Mouse (Mus musculus): ENCODE measurements at regions not wholly inside any gene's neighbourhood (a gene's known extent, or its start where the extent isn't known, plus 50 kb on each side); places are given as distances from the start of the nearest gene placed in this dataset.

DNA sequence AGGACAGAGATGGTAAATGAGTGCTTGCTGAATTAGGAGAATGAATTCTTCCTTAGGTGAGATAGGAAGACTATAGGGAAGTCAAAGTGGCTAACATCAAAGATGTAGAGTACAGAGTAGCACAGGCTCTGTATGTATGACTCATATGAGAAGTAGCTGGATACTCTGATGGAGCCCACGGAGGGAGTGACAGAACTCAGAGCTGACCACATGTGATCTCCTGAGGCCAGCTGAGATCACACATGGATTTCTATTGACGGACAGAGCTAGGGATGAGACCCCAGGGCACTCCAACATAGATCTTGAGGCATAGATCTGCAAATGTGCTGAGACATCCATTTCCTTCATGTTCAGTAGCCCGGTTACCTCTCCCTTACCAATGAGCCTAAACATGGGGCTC lies 66.0 kb downstream of the Cops8 start:
- no peak for DNase-seq

DNA sequence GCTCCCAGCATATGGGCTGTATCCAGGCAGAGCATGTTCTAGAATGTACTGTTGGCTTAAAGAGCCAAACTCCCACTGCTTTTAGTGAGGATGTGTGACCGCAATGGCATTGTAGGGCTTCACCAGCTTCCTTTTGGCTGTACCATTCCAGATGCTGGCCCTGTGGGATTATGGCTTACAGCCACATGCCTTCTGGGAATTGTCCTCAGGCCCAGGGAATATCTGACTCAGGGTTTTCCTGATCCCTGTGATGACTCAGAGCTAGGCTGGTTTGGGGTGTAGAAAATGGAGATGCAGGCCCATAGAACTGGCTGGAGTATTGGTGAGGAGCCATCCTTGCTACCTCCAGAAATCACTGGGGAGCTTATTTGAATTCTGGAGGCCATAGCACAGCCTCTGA lies 66.5 kb downstream of the Cops8 start:
- no peak for DNase-seq

DNA sequence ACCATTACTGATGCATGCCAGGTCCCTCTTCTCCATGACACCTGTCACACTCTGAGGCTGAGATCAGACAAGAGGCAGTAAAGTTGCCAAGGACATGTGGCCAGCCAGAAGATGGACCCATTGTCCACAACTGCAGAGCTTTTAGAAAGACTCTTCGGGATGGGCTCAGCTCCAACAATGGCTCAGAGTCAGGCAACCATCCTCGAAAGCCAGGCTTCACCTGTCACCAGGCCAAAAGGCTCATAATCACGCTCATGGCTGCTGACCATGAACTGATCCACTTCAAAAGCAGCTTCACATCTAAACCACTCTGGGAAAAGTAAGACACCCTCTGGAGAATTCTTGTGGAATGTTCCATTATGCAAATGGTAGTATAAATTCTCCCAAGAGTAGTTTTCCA lies 67.6 kb downstream of the Cops8 start:
- no peak for DNase-seq

DNA sequence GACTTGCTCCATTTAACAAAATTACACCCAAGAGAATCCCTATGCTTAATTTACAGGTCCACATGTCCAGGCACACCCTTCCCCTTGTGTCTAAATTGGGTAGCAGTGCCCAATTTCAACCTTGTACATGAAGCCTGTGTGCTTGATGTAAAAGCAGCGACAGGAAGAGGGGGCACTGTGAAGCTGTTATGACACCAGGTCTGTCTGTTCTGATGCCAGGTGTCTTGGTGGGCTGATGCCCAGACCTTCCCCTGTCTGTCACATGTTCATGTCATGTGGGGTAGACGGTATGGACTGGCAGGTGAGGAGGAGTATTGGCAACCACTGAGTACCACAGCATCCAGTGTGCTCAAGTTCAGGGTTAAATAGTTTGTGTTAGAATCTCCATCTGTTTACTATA lies 71.0 kb downstream of the Cops8 start:
- no peak for DNase-seq

DNA sequence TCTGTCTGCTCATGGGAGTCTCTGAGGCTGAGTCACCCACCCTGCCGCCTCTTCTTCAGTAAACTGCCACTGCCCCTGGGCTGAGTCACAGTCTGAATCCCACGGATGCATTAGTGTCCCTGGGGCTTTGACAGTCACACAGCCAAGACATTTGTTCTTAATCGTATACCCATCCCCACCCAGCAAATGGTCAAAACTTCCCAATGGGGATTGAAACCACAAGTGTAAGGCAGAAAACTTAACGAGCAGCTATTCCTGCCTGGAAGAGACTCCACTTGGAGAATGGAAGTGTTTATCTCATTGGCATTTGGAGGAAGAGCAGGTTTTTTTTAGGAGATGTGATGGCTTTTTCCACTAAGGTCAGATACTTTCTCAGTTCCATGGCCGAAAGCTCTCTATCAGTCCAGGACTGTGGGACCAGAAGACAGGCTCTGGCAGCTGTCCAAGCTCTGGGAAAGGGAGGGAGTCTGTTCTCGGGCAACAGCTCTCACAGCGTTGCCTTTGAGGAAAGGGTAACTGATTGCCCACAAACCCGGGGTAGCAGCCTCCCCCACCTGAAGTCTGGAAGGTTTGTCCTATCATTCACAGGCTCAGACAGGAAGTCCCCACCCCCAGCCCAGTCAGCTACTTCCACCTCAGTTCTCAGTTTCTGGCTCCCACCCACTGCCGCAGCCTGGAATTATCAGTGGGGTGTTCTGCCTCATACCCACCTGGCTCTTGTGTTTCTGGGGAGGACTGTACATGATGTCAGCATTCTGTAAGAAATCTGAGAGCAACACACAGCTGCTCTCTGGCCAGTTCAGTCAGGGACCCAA lies 73.6 kb downstream of the Cops8 start:
- peak; percentile 43 to 64 for DNase-seq

DNA sequence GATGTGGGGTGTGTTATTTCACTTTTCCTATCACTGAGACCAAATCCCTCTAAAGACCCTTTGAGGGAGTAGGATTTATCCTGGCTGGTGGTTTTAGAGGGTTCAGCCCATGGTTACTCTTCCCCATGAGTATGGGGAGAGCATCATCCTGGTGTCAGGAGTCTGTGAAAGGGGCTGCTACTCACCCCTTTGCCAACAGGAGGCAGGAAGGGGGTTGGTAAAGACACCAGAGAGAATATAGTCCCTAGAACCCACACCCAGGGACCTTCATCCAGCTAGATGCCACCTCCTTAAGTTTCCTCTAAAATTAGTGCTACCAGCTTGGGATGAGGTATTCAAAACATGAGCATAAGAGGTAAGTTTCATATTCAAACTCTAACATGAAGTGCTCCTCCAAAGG lies 74.4 kb downstream of the Cops8 start:
- DNase-seq, result no peak

DNA sequence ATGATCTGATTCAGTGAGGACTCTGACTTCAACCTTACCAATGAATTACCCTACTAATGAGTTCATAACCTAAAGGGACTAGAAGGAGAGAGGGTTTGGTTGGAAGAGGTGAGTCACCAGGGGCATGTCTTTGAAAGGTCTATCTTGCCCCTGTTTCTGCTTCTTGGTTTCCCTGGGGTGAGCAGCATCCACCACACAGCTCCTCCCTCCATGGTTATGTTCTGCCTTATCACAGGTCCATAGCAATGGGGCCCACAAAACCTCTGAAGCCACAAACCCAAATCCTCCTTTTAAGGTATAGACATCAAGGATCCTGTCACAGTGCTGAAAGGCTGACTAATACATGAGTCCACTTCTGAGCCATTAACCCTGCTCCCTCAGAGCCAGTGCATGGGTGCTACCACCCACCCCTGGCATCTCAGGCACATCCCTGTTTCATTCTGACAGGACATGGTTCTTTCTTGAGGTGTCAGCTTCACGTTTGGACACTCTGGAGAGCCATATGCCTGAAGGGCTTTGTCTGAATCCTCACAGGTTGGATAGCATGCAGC lies 74.9 kb downstream of the Cops8 start:
- no peak for DNase-seq

DNA sequence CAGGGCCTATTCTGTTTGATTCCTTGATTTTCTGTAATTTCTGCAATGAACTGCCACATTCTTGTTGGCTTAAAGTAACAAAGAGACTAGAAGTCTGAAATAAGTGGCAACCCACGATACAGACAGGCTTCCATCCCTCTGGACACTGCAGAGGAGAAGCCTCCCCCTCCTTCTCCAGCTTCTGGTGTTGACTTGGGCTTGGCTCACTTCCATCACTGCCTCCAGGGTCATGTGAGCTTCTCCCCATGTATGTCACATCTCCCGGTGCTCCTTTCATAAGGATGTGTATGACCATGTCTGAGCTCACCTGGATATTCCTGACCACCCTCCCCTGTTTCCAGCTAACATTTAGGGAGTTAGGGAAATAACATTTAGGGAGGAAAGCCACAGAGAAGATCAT lies 75.6 kb downstream of the Cops8 start:
- DNase-seq, result peak in 1 of 2 experiments; percentile 11

DNA sequence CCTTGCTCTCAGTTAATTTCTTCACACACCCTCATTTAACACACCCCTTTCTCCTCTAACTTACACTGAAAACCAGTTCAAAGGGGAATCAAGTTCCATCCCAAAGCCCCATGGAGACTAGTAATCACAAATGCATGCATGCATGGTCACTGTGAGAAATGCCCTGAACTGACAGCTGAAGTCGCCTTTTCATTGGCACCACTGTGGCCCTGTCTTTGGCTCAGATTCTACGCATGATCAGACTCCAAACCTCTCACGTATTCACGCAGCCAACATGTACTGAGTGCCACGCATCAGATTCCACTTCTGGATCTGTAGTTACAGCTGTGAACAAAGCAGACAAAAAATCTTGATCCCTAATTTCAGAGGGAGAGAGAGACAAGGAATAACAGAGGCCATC lies 85.3 kb downstream of the Cops8 start:
- no peak for DNase-seq

DNA sequence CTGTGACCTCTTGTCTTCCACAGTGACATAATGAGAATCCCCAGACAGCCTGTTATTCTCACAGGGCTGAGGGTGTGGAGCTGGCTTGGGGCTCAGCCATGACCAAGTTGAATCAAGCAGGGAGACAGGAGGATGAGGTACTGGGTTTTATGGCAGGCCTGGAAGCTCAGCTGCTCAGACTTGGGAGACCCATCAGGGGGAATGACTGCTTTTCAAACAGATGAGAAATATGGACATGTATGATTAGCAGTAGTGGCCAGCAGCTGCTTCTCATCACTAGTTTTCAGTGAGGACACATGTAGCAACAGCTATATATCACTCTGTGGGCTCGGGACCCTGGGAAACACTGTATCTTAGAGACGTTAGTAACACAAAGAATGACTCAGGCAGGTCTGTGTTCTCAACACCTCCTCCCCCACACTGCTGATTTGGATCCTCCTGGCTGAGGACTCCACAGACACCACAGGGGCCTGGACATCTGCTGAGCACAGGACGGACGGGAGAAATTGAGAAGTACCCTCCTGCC lies 87.9 kb downstream of the Cops8 start:
- DNase-seq, result peak in 1 of 2 experiments; percentile 31

DNA sequence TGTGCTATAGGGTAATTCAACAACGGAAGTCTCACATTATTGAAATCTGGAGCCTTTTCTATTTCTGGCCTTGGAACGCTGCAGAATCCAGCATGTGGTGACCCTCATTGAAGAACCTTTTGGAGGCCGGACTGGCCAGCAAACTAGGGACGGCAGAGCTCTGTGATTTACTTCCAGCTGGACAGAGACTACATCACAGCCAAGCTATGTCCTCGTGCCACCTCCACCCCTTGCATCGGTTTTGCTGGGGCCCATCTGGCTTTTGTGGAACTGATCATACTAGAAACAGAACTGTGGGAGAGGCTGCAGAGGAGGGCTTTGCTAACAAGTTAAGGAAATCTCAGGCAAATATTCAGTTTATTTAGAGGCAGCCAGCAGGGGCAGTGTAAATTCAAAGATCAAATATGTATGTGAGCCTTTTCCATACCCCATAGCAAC lies 88.4 kb downstream of the Cops8 start:
- no peak for DNase-seq

DNA sequence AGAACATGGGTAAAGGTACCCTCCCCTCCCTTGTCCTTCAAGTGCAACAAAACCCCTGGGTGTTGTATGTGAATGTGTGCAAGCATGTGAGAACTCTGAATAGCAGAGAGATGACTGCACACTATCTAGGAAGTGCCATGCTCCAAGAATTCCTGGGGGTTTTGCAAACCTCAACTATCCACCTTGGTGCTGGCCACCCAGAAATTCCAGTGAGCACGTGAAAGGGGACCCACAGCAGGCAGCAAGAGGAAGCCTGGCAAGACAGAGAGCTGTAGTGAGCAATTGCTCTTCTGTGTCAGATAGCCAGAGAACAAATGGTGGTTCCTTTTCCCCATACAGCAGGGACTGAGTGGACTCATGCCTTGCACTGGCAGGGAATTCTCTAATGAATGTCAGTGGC lies 90.1 kb downstream of the Cops8 start:
- no peak for DNase-seq

DNA sequence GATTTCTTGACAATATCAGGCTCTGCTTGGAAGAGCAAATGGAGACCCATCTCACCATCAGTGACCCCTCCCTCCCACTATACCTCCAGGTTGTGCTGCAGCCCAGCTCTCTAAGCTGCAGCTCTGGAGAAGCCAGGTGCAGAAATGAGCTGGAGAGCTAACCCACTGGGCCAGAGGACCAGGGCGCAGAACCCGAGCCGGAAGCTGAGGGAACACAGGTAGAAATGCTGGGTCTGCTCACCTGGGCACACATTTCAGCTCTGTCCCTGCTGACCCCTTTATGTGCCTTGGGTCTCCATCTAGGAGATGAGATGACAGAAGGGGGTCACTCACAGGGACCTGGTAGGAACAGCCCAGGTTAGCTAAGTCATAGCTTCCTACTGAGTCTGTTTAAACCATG lies 92.0 kb downstream of the Cops8 start:
- DNase-seq, result no peak

DNA sequence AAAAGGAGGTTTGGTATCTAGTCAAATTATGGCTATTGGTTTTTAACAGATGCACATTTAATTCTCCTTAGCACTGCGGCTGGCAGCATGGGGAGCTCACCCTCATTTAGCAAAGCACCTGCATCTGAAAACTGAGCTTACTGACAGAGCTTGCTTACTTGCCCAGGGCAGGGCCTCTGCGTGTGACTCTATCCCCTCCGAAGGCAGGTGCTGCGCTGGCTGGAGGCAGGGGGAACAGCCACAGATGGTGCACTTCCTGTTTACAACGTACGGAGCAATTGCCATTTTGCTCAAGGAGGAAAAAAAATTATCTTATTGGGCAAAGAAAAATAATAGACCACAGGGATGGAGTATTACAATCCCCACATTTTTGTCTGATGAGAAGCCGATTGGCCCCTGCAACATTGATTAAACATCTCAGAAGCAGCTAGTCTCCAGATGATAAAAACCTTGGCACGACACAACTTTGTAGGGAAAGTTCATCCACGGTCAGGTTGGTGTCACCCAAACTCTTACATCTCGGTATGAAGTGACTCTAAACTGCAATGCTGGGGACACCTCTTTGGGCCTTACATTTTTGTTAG lies 92.5 kb downstream of the Cops8 start:
- DNase-seq, result no peak

DNA sequence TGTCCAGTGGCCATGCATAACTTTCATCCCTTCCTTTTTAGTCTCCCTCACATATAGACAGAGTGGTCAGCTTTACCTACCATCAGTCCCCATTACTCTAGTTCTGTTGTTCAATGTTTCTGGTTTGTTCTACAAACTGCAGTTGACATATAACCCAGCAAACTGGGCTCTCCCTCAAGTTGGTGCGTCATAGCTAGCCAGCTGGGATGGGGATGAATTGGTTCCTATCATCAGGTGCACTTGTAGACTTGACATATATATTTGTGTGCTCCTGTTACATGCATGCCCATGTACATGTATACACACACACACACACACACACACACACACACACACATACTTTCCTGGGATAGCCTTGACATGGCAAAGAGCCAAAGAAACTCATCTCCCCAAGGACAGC lies 93.2 kb downstream of the Cops8 start:
- no peak for DNase-seq

DNA sequence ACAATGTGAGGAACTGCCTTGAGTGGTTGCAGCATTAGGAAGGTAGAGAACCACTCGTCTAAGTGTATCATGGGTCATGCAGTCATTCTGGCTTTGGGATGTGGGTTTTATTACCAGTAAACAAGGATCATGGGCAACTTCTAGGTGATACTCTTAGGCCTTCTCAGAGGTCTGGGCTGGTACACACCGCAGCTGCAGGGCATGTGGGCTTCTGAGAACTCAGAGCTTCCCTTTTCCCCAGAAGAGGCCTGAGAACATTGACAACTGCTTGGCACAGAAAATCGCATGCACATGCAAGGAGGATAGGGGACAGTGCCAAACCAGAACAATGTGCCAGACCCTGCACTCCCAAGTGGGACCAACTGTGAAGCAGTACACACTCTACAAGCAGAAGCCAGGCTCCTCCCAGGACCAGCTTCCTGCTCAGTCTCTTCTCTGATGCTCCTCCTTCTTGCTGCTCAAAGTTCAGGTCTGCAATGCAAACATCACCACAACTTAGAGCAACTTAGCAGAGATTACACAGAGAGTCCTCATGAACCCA lies 94.3 kb downstream of the Cops8 start:
- no peak for DNase-seq

DNA sequence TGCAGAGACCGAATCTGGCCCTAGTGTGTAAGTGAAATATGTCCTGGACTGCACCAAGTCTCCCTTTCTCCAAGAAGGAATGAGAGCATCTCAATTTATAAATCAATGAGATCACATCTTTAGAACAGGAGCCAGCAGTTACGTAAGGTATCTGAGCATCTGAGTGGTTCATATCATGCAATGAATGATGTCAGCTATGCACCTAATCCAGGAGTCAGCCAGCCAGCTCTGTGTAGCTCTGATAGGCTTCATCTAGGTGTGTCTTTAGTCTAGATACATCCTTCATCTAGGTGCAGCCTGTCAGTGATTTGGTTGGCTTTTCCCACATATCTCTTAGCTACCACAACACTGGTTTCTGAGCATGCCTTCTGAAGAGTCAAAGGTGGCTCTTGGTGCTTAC lies 95.8 kb downstream of the Cops8 start:
- no peak for DNase-seq

DNA sequence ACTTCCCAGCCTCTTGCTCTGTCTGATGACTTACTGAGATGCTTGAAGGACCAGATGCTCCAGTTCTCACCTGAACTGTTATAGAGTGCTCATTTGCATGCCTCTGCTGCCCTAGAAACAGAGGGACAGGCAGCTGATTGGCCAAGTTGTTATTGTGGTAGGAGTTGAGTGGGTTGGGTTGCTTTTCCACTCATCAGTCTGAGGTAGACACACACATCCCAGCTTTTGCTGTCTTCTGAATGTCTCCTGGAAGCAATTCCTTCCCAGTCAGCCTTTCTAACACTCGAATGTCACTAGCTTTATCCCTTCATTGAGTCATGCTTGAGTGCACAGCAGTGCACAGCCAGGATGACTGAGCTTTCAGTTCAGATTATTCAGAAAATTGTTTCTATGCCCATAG lies 99.0 kb downstream of the Cops8 start:
- no peak for DNase-seq

DNA sequence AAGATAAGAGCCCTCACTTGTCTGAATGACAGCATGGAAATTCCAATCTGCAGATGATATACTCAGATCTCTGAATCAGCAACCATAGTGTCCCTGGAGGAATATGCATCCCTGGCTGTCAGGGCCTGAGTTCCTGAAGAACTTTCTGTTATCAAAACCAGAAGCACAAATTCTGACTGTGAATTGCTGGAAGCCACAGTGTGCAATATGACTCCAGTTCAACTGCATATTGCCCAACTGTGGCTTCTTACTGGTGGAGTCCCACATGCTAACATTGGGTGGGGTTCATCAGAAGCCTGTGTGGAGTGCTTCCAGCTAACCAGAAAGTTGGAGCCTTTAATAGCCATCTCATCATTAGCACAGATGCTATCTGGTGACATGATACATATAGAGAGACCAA lies 103.6 kb downstream of the Cops8 start:
- DNase-seq, result no peak

DNA sequence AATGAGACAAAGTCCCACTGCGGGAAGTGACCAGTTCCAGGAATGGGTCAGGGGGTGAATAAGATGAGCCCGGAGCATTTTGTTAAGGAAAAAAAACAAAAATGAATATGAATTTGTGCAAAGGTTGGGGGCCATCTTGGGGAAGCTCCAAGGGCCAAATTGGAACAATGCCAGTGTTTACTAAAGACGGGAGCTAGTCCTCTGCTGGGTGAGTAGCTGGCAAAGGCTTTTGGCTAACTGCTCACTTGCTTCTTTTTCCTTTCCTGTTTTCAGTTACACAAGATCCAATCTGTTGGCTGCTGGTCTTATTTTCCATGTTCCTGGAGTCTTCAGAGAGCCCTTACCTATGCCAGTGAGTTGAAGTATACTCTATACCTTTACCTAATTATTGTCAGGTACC lies 107.0 kb downstream of the Cops8 start:
- no peak for DNase-seq

DNA sequence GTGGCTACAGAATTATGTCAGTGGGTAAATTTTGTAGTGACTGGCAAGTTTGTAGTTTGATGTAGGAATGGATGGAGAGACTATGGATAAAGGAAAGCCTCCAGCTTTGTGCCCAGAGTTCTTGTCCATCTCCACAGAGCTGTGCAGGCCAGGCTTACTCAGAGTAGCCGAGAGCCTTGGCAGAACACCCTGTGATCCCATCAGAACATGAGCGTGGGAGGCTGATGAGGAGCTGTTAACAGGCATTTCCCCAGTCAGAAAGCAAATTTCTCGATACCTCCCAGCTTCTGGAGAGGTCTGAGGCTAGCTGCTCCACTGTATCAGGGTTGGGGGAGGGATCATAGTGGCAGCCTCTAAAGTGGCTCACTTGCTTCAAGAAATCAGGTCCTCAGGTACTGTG lies 107.8 kb downstream of the Cops8 start:
- no peak for DNase-seq

DNA sequence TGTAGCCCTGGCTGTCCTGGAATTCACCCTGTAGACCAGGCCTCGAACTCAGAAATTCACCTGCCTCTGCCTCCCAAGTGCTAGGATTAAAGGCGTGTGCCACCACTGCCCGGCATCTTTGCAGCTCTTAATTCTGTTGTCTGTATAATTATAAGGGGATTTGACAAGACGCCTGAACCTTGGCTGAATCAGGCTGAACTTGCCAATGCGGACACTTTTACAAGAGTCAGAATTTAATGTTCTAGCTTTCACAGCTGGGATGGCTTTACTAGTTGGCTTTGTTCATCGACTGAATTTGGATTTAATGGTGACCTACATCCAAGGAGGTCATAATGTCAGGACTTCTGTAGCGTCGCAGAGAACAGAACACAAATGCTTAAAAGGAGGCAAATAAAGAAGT lies 108.3 kb downstream of the Cops8 start:
- DNase-seq, result no peak

Data from kidney, postnatal 36 days (tissue).